Mouse (Mus musculus) spleen, embryonic (tissue): Measurements from ENCODE around the gene Hsf2.

ENCODE experiments used
- CTCF ChIA-PET: fragments of 350-600 bp; sonication (Branson Sonifier 250); formaldehyde crosslinking; loops from one replicate; lab custom pipeline; 2022; lab: Charles Lee

Hsf2 gene

DNA sequence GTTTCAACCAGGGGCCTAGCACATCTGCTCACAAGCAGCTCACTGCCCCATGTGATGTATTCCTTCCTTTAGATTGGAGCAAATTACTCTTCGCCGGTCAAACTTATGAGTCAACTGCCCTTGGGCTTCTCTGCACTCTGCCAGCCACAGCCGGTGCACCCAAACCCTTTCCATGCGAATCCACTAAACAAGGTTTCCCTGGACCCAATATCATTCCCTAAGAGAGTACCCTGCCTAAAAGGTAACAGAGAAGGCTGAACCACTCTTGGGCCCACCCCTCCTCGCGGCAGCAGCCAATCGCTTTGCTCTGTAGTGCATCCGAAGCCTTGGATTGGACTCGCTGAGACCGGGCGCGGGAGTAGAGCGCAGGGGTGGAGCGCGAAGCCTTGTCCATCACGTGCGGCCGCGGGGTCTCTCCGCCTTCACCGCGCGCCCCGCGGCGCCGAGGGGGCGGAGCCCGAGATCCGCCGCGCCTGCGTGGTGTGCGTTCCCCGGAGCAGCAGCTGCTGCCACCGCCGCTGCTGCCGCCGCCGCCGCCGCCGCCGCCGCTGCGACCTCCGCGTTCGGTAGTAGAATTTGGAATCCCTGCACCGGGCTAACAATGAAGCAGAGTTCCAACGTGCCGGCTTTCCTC, at the start of gene Hsf2:
Gene Hsf2 (plus strand): TSS at position 478 of the 634 bp plus-strand sequence.
- CTCF ChIA-PET = interaction anchor here (0.7 kb wide), 1 partner anchor 146 kb away, joined by 4 read pairs; no protein-coding TSS in a partner anchor

GRCm38 (mm10) chr10:57437898-57438297, 48.3 kb upstream of the Hsf2 start:
- CTCF ChIA-PET = no interaction called here

- CTCF ChIA-PET = no interaction called here
Measured at GRCm38 (mm10) chr10:57441049-57441448, 45.1 kb upstream of the Hsf2 start.

DNA sequence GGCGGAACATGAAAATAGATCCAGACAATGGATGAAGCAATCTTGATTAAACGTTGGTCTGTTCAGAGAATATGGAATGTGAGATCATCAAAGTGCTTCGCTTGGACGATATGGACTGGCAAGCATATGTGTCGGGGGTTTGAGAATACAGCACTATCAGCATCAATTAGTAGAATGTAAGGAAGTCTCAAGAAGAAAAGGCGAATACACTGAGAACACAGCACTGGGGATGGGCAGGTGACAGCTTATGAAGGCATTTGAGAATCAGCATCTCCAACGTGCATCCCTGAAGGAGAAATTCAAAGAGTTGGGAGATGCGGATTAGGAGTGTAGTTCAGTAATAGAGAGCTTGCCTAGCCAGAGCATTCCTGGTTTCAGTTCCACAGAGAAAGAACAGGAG, 41.8 kb upstream of the Hsf2 start:
- CTCF ChIA-PET = no interaction called here

DNA sequence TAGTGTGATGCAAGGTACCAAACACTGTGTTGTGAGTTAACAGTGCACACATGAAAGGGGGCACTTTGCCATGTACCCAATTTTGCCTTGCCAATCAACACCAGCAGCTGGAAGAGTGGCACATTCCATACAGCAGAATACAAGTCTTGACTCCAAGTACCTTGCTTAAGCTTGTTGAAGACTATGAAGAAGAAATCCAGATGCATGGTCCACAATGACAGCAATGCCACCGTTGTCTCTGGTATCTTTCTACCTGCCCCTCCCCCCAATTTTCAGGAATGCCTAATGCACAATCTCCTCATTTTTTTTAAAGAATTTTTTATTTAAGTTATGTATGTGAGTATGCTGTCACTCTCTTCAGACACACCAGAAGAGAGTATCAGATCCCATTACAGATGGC, 40.5 kb upstream of the Hsf2 start:
- CTCF ChIA-PET = no interaction called here

- CTCF ChIA-PET = no interaction called here
Measured at GRCm38 (mm10) chr10:57447657-57448050, 38.5 kb upstream of the Hsf2 start.

DNA sequence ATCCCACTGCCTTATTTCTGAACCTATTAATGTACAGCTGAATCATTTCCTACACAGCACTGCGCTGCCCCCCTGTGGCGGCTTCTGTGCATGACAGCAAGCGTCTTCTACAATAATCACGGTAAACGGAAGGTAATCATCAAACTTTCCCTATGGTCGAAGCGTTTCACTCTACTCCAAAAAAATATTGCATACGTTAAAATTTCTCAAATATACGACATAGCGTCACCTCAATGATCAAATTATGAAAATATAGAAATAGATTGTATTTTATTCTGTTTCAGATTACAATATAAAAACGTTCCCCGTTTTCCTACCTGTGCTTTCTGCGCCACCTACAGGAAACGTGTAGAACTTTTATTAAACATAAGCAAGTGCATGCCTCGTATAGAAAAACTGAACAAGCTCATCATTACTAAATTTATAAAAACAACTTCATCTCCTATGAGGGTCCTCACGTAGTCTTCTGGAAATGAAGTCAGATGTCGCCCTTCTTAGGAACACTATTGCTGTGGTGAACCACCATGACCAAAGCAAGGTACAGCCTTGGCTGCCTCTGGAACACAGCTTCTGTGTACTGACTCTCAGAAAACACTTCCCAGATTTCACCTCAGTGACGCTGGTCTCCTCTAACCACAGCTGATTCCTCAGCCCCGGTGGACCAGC, 38.0 kb upstream of the Hsf2 start:
- CTCF ChIA-PET = interaction anchor here (0.5 kb wide), 1 partner anchor 13 kb away, joined by 3 read pairs; no protein-coding TSS in a partner anchor

- CTCF ChIA-PET = interaction anchor here (0.6 kb wide), 1 partner anchor 14 kb away, joined by 10 read pairs; no protein-coding TSS in a partner anchor
Measured at GRCm38 (mm10) chr10:57463298-57463697, 22.9 kb upstream of the Hsf2 start.

GRCm38 (mm10) chr10:57465768-57466167, 20.4 kb upstream of the Hsf2 start:
- CTCF ChIA-PET = no interaction called here

DNA sequence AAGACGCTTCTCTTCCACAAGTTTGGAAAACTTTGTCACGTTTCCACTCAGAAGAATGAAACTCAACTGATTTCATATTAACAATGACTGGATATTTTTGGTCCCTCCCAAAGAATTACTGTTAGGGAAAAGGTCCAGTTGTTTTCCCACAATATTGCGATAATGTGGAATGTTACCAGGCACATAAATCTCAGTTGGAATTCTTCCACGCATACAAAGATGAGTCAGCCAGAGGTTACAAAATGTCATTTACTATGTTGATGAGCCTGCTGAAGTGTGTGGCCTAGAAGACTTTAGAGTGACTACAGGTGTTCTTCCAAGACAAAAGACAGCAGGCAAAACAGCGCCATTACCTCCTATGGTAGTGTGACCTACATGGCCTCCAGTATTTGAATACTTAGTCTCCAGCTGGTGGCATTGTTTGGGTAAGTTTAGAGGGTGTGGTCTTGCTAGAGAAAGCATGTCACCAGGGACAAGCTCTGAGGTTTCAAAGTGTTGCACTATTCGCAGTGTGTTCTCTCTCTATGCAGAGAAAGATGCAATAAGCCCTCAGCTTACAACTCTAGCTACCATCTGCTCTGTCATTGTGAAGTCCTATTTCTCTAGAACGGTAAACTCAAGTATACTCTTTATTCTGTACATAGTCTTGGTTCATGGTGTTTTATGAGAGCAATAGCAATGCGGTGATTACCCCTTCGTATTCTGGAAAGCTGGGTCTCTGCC, 8.9 kb upstream of the Hsf2 start:
- CTCF ChIA-PET = interaction anchor here (0.6 kb wide), 1 partner anchor 884 kb away, joined by 11 read pairs; no protein-coding TSS in a partner anchor

DNA sequence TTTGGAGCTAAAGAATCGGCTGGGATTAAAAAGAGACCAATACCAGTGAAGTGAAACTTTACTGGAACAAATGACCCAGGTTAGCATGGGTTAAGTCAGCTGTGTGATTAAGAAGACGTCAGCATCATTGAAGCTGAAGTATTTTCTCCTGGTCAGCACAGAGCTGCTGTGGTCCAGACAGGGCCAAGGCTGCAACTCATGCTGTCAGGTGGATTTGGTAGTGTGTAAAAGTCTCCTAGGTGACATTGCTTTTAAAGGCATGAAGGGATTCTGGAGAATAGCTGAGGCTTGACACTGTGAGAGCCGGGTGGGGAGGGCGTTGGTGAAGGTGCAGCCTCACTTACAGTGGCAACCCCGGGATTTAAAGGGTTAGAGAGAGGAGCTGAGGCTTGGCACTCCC, 4.5 kb upstream of the Hsf2 start:
- CTCF ChIA-PET = no interaction called here

- CTCF ChIA-PET = no interaction called here
Measured at GRCm38 (mm10) chr10:57484741-57485140, 1.4 kb upstream of the Hsf2 start.

- CTCF ChIA-PET = no interaction called here
Measured at GRCm38 (mm10) chr10:57486542-57487071, 422 bp downstream of the Hsf2 start.

DNA sequence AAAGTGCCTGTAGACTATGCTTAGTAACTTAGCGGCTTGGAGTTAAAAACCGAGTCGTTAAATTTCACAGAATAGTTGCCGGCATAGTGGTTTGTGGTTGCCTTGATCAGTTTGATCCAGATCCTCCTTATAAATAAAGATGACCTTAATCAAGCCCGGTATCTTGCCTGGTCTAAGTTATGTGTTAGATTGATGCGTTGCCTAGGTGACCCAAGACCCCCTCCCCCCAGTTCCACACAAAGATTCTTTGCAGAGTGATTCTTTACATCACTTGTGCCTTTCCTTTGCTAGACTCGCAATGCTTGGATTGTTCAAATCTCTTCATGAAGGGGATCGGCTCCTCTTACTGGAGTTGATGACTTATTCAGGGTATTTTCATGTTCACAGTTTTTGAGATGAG, 1.0 kb downstream of the Hsf2 start:
- CTCF ChIA-PET = no interaction called here

- CTCF ChIA-PET = no interaction called here
Measured at GRCm38 (mm10) chr10:57488591-57488990, 2.4 kb downstream of the Hsf2 start.

- CTCF ChIA-PET = no interaction called here
Measured at GRCm38 (mm10) chr10:57492050-57492449, 5.9 kb downstream of the Hsf2 start.

GRCm38 (mm10) chr10:57499414-57500156, 13.4 kb downstream of the Hsf2 start:
- CTCF ChIA-PET = interaction anchor here (0.8 kb wide), 1 partner anchor 1347 kb away, joined by 20 read pairs; no protein-coding TSS in a partner anchor

DNA sequence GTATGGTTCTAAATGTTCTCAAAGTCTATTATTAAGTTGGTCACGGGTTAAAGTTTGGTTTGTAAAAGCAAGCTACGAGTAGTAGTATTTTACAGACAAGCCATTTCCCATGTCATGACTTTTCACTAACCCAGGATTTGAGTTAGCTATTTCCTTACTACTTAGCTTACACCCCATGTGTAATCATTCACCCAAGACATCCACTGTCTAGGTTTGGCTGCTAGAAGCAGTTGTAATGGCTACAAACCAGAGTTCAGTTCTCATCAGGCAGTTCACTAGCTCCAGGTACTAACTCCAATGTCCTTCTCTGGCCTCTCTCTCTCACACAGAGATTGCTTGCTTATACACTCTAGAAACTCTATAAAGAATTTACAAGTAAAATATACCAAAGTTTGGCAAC, 28.4 kb downstream of the Hsf2 start:
- CTCF ChIA-PET = no interaction called here

DNA sequence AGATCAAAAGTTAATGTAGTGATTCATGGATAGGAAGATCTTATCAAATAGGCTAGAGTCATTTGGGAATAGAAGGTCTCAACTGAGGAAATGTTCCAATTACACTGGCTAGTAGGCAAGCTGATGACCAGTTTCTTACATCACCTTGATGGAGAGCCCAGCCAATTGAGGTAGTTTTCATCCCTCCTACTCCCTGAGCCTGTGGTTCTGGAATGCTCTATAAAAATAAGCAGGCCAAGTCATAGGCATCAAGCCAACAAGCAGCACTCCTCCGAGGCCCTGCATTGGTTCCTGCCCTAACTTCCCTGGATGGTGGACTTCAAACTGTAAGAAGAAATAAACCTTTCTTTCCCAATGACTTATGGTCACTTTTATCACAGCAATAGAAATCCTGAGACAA, 29.1 kb downstream of the Hsf2 start:
- CTCF ChIA-PET = no interaction called here

- CTCF ChIA-PET = no interaction called here
Measured at GRCm38 (mm10) chr10:57526469-57526868, 40.3 kb downstream of the Hsf2 start.

- CTCF ChIA-PET = interaction anchor here (0.7 kb wide), 1 partner anchor 71 kb away, joined by 3 read pairs; no protein-coding TSS in a partner anchor
Measured at GRCm38 (mm10) chr10:57531076-57531475, 44.9 kb downstream of the Hsf2 start.
